Mouse (Mus musculus) ES-E14 (cell line): Measurements from ENCODE around the gene Hsd17b13.

Source experiments
- HCFC1 ChIP-seq: IDR thresholded peaks from 2 replicates; pipeline ENCODE4 v1.6.1; 2012; ENCODE audit warnings: low read length, inconsistent platforms, borderline replicate concordance; ENCODE audit not compliant: insufficient read depth
- MAFK ChIP-seq: IDR thresholded peaks from 2 replicates; pipeline ENCODE4 v1.6.1; 2014; ENCODE audit warnings: mild to moderate bottlenecking, low read depth, low read length, inconsistent platforms; ENCODE audit not compliant: insufficient read depth
- ZNF384 ChIP-seq: IDR thresholded peaks from 2 replicates; pipeline ENCODE4 v1.6.1; 2012; ENCODE audit warnings: low read depth, low read length, inconsistent platforms

GRCm38 (mm10) chr5:104025245-104025854 is 48.1 kb upstream of the Hsd17b13 start:
- TF ChIP-seq ZNF384 (no peak), HCFC1 (no peak), MAFK (no peak)
